16 mouse cellular contexts compared by ENCODE assay signal in the genomic region with DNA sequence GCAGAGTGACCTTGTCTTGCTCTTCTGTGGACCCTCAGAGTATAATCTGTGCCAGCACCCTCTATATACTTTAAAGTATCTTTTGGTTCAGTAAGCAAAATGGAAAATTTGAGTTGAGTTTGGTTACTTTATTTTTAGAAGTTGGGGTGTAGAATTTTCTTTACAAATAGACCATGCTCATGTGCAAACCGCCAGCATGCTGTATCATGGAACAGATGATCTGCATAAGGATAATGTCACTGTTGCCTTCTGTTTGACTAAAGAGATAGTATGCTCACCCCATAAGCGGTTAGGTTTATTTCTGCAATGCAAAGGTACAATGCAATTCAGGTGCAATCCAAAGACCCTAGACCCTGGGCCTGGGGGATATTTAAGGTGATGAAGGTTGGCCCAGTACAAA.
"Had no signal": no experiment of that assay in that cellular context is flagged by ENCODE, and none has a peak within 500 bp of the region (broad histone marks: within the 10 kb centered on the region; RNA-seq: fewer than 3 reads in every experiment).

No protein-coding gene starts in this region.

- H3K36me3 ChIP-seq: limb, embryonic 10.5 days; limb, embryonic 13.5 days; liver, embryonic 12.5 days; liver, embryonic 15.5 days; lung, embryonic 15.5 days; stomach, embryonic 15.5 days had no signal

- H3K4me3 ChIP-seq: limb, embryonic 10.5 days; limb, embryonic 13.5 days; liver, embryonic 12.5 days; liver, embryonic 15.5 days; lung, embryonic 15.5 days; stomach, embryonic 15.5 days had no signal

- ATAC-seq: liver, embryonic 12.5 days had no signal

- DNase-seq: kidney, adult 18-20 months; kidney, postnatal 25 days; liver; lung, adult 18-20 months; lung, postnatal 10 days; lung, postnatal 36 days; midbrain, embryonic 14.5 days; thymus, adult 18-20 months; thymus, postnatal 36 days had no signal

- H3K27ac ChIP-seq: kidney, postnatal 0 days; limb, embryonic 10.5 days; limb, embryonic 13.5 days; liver, embryonic 12.5 days; liver, embryonic 15.5 days; lung, embryonic 15.5 days; stomach, embryonic 15.5 days had no signal

- H3K4me1 ChIP-seq: liver, embryonic 12.5 days; liver, embryonic 15.5 days; lung, embryonic 15.5 days; stomach, embryonic 15.5 days had no signal
